Mouse (Mus musculus): Measurements from ENCODE around the gene Tedc1. TPM values are rescaled to one million over a fixed set of nuclear protein-coding genes. Genes with fewer than 3 reads are reported as not detected.

Gene Tedc1
- polyA plus RNA-seq, 1 experiment from 2014 or later, result 31.4 TPM

- Histone ChIP-seq H3K36me3 (ENCODE audit: control insufficient read depth, insufficient read depth, low read length) (0 out of 2 replicates have a peak, but pooled peaks cover 2% of the 10 kb centered on the region), H3K27ac (ENCODE audit: low read length) (no peak overlapping the region), H3K4me2 (ENCODE audit: low read depth, low read length) (peak overlapping the region; percentile 70; the same call in 1 of the 2 replicates), H3K4me3 (ENCODE audit: low read length) (no peak overlapping the region; the same call in 1 of the 2 replicates), H3K27me3 (ENCODE audit: control insufficient read depth, insufficient read depth, low read depth, low read length) (no peaks in the 10 kb centered on the region), H3K9ac (ENCODE audit: low read length) (no peak overlapping the region), H3K4me1 (replicated peaks; ENCODE audit: control insufficient read depth, insufficient read depth, low read length) (peaks cover 31% of the 10 kb centered on the region), H3K9me3 (ENCODE audit: control insufficient read depth, low read length) (no peaks in the 10 kb centered on the region)
- 57% methylated on average over 8 of the region's 8 CpGs for WGBS
- ATAC-seq (ENCODE audit: low read depth), result no peak
These were observed 5.2 kb upstream of the Tedc1 start for GRCm38 (mm10) chr12:113151046-113151445.

DNA sequence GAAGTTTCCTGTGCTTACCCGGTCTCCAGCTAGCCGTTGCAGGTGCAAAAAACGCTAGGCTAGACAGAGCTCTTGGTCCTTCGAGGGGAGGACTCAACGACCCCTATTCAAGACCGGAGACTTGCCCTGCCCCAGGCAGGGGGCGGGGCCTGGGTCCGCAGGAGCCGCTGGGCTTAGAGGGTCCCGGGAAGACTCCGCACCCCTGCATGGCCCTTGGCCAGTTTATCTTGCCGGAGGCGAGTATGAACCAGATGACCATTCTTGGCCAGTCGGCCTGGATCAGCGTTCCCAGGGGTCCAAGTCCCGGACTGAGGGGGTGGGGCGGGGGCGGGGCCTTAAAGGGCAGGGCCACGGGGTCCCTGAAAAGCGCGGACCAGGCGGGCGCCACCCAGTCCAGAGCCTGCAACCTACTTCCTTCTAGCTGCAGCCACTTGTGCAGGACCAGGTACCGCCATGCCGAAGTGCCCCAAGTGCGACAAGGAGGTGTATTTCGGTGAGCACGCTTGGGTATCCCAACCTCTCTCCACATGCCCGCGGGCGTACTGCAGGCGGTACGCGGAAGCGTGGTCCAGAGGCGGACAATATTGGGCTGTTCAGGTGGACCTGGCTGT lies 4.5 kb upstream of the Tedc1 start:
- peak overlapping the region; percentile 51 for H3K4me3 ChIP-seq (ENCODE audit: low read length)
- no peak overlapping the region for H3K27ac ChIP-seq (ENCODE audit: low read length)
- 1% methylated on average over 36 of the region's 36 CpGs for WGBS
- peaks cover 27% of the 10 kb centered on the region for H3K4me1 ChIP-seq (replicated peaks; ENCODE audit: control insufficient read depth, insufficient read depth, low read length)
- 0 out of 2 replicates have a peak, but pooled peaks cover 2% of the 10 kb centered on the region for H3K36me3 ChIP-seq (ENCODE audit: control insufficient read depth, insufficient read depth, low read length)
- peak overlapping the region; percentile 76 for H3K9ac ChIP-seq (ENCODE audit: low read length)
- no peaks in the 10 kb centered on the region for H3K27me3 ChIP-seq (ENCODE audit: control insufficient read depth, insufficient read depth, low read depth, low read length)
- no peaks in the 10 kb centered on the region for H3K9me3 ChIP-seq (ENCODE audit: control insufficient read depth, low read length)
- H3K4me2 ChIP-seq (ENCODE audit: low read depth, low read length), result peak overlapping the region; percentile 70
- ATAC-seq (ENCODE audit: low read depth), result no peak

- peak overlapping the region; percentile 70 for H3K4me2 ChIP-seq (ENCODE audit: low read depth, low read length)
- H3K4me1 ChIP-seq (replicated peaks; ENCODE audit: control insufficient read depth, insufficient read depth, low read length), result peaks cover 30% of the 10 kb centered on the region
- H3K9me3 ChIP-seq (ENCODE audit: control insufficient read depth, low read length), result no peaks in the 10 kb centered on the region
- no peak overlapping the region for H3K27ac ChIP-seq (ENCODE audit: low read length)
- H3K9ac ChIP-seq (ENCODE audit: low read length), result peak overlapping the region; percentile 76
- 0 out of 2 replicates have a peak, but pooled peaks cover 2% of the 10 kb centered on the region for H3K36me3 ChIP-seq (ENCODE audit: control insufficient read depth, insufficient read depth, low read length)
- no peaks in the 10 kb centered on the region for H3K27me3 ChIP-seq (ENCODE audit: control insufficient read depth, insufficient read depth, low read depth, low read length)
- ATAC-seq (ENCODE audit: low read depth), result no peak
- peak overlapping the region; percentile 51 for H3K4me3 ChIP-seq (ENCODE audit: low read length)
- WGBS, result 14% methylated on average over 19 of the region's 19 CpGs
These were observed 4.0 kb upstream of the Tedc1 start for GRCm38 (mm10) chr12:113152272-113152661.

DNA sequence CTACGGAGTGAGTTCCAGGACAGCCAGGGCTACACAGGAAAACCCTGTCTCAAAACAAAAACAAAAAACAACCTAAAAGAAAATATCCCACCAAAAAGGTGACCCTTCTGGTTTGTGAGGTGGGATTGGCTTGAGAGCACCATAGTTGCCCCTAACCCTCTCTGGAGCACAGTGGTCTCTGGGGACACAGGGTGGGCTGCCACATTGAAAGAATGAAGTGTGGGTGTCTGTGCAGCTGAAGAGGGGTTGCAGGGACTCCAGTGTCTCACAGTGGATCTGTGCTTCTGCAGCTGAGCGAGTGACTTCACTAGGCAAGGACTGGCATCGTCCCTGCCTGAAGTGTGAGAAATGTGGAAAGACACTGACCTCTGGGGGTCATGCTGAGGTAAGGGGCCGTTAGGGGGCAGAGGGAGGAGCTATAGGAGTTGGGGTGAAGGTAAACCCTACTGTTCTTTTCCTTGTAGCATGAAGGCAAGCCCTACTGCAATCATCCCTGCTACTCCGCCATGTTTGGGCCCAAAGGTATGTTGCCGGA lies 3.2 kb upstream of the Tedc1 start:
- Histone ChIP-seq H3K27ac (ENCODE audit: low read length) (no peak overlapping the region), H3K27me3 (ENCODE audit: control insufficient read depth, insufficient read depth, low read depth, low read length) (no peaks in the 10 kb centered on the region), H3K4me1 (replicated peaks; ENCODE audit: control insufficient read depth, insufficient read depth, low read length) (peaks cover 32% of the 10 kb centered on the region), H3K4me3 (ENCODE audit: low read length) (no peak overlapping the region), H3K9ac (ENCODE audit: low read length) (no peak overlapping the region), H3K9me3 (ENCODE audit: control insufficient read depth, low read length) (no peaks in the 10 kb centered on the region), H3K4me2 (ENCODE audit: low read depth, low read length) (no peak overlapping the region; the same call in 1 of the 2 replicates), H3K36me3 (ENCODE audit: control insufficient read depth, insufficient read depth, low read length) (peaks cover 5% of the 10 kb centered on the region; the same call in 1 of the 2 replicates)
- WGBS, result 81% methylated on average over 6 of the region's 6 CpGs
- ATAC-seq (ENCODE audit: low read depth), result no peak

GRCm38 (mm10) chr12:113153971-113154370 lies 2.2 kb upstream of the Tedc1 start:
- no peak overlapping the region for H3K4me2 ChIP-seq (ENCODE audit: low read depth, low read length)
- H3K36me3 ChIP-seq (ENCODE audit: control insufficient read depth, insufficient read depth, low read length), result peaks cover 7% of the 10 kb centered on the region; the same call in 1 of the 2 replicates
- peaks cover 29% of the 10 kb centered on the region for H3K4me1 ChIP-seq (replicated peaks; ENCODE audit: control insufficient read depth, insufficient read depth, low read length)
- 89% methylated on average over 7 of the region's 7 CpGs for WGBS
- H3K27ac ChIP-seq (ENCODE audit: low read length), result no peak overlapping the region
- H3K9me3 ChIP-seq (ENCODE audit: control insufficient read depth, low read length), result no peaks in the 10 kb centered on the region
- H3K9ac ChIP-seq (ENCODE audit: low read length), result no peak overlapping the region
- H3K4me3 ChIP-seq (ENCODE audit: low read length), result no peak overlapping the region
- ATAC-seq (ENCODE audit: low read depth), result no peak
- no peaks in the 10 kb centered on the region for H3K27me3 ChIP-seq (ENCODE audit: control insufficient read depth, insufficient read depth, low read depth, low read length)

DNA sequence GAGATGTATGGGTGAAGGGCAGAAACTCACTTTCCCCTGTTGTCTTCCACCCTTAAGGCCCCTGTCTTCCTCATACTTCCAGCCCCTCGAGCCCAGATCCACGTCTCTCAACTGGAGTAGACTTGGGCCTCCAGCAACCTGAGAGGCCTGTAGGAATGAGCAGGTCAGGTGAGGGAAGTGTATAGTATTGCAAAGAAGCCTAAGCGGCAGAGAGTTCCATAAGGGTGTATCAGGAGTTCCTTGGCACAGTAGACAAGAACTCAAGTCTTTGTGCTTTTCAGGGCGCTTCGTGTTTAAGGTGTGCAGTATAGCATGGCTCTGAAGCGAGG lies 1.5 kb upstream of the Tedc1 start:
- H3K9ac ChIP-seq (ENCODE audit: low read length), result peak overlapping the region; percentile 77
- H3K4me3 ChIP-seq (ENCODE audit: low read length), result peak overlapping the region; percentile 55
- WGBS, result 67% methylated on average over 6 of the region's 6 CpGs
- H3K27ac ChIP-seq (ENCODE audit: low read length), result peak overlapping the region; percentile 96
- peaks cover 25% of the 10 kb centered on the region for H3K4me1 ChIP-seq (replicated peaks; ENCODE audit: control insufficient read depth, insufficient read depth, low read length)
- H3K9me3 ChIP-seq (ENCODE audit: control insufficient read depth, low read length), result no peaks in the 10 kb centered on the region
- no peaks in the 10 kb centered on the region for H3K27me3 ChIP-seq (ENCODE audit: control insufficient read depth, insufficient read depth, low read depth, low read length)
- H3K4me2 ChIP-seq (ENCODE audit: low read depth, low read length), result peak overlapping the region; percentile 87
- ATAC-seq (ENCODE audit: low read depth), result no peak
- H3K36me3 ChIP-seq (ENCODE audit: control insufficient read depth, insufficient read depth, low read length), result peaks cover 7% of the 10 kb centered on the region

- peak overlapping the region; percentile 77 for H3K9ac ChIP-seq (ENCODE audit: low read length)
- H3K4me2 ChIP-seq (ENCODE audit: low read depth, low read length), result peak overlapping the region; percentile 87
- peak overlapping the region; percentile 96 for H3K27ac ChIP-seq (ENCODE audit: low read length)
- H3K27me3 ChIP-seq (ENCODE audit: control insufficient read depth, insufficient read depth, low read depth, low read length), result no peaks in the 10 kb centered on the region
- ATAC-seq (ENCODE audit: low read depth), result peak; percentile 4; the same call in 1 of the 2 replicates
- H3K36me3 ChIP-seq (ENCODE audit: control insufficient read depth, insufficient read depth, low read length), result peaks cover 7% of the 10 kb centered on the region
- H3K9me3 ChIP-seq (ENCODE audit: control insufficient read depth, low read length), result no peaks in the 10 kb centered on the region
- peaks cover 25% of the 10 kb centered on the region for H3K4me1 ChIP-seq (replicated peaks; ENCODE audit: control insufficient read depth, insufficient read depth, low read length)
- peak overlapping the region; percentile 55 for H3K4me3 ChIP-seq (ENCODE audit: low read length)
- WGBS, result 3% methylated on average over 32 of the region's 32 CpGs
These were observed 997 bp upstream of the Tedc1 start for GRCm38 (mm10) chr12:113155076-113155771.

DNA sequence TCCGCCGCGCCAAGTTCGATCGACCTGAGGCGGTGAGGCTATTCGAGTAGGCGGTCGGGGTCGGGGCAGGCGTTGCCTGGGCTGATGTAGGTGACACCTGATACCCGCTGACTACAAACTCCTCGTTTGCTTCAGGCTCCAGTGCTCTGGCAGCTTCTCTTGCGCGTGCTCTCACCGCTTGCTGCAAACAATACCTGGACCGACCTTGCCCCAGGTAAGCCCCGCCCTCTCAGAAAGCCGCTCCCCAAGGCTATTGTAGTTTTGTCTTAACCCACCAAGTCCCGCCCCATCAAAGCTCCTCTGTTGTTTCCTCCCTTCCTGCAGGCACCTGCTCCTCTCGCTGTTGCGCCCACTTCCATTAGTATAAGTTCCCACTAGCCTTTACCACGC lies 314 bp downstream of the Tedc1 start:
- WGBS, result under 1% methylated on average over 23 of the region's 23 CpGs
- H3K4me1 ChIP-seq (replicated peaks; ENCODE audit: control insufficient read depth, insufficient read depth, low read length), result peaks cover 20% of the 10 kb centered on the region
- H3K9me3 ChIP-seq (ENCODE audit: control insufficient read depth, low read length), result no peaks in the 10 kb centered on the region
- peak overlapping the region; percentile 88 for H3K4me2 ChIP-seq (ENCODE audit: low read depth, low read length)
- peak overlapping the region; percentile 84 for H3K4me3 ChIP-seq (ENCODE audit: low read length)
- peak overlapping the region; percentile 75 for H3K9ac ChIP-seq (ENCODE audit: low read length)
- no peaks in the 10 kb centered on the region for H3K27me3 ChIP-seq (ENCODE audit: control insufficient read depth, insufficient read depth, low read depth, low read length)
- peaks cover 7% of the 10 kb centered on the region for H3K36me3 ChIP-seq (ENCODE audit: control insufficient read depth, insufficient read depth, low read length)
- peak overlapping the region; percentile 87 for H3K27ac ChIP-seq (ENCODE audit: low read length)
- ATAC-seq (ENCODE audit: low read depth), result no peak

GRCm38 (mm10) chr12:113157002-113157401 lies 781 bp downstream of the Tedc1 start:
- WGBS, result 19% methylated on average over 8 of the region's 8 CpGs
- peak overlapping the region; percentile 87 for H3K27ac ChIP-seq (ENCODE audit: low read length)
- no peaks in the 10 kb centered on the region for H3K9me3 ChIP-seq (ENCODE audit: control insufficient read depth, low read length)
- H3K4me3 ChIP-seq (ENCODE audit: low read length), result peak overlapping the region; percentile 84
- H3K4me2 ChIP-seq (ENCODE audit: low read depth, low read length), result peak overlapping the region; percentile 88
- no peaks in the 10 kb centered on the region for H3K27me3 ChIP-seq (ENCODE audit: control insufficient read depth, insufficient read depth, low read depth, low read length)
- no peak for ATAC-seq (ENCODE audit: low read depth)
- peaks cover 7% of the 10 kb centered on the region for H3K36me3 ChIP-seq (ENCODE audit: control insufficient read depth, insufficient read depth, low read length)
- H3K4me1 ChIP-seq (replicated peaks; ENCODE audit: control insufficient read depth, insufficient read depth, low read length), result peaks cover 20% of the 10 kb centered on the region
- H3K9ac ChIP-seq (ENCODE audit: low read length), result peak overlapping the region; percentile 75
